Mouse (Mus musculus) kidney, adult 2 months (tissue): ENCODE measurements around the gene 6430550D23Rik.

Experiments used
- CTCF ChIP-seq: fragments of 200-500 bp; conservative IDR thresholded peaks from 2 replicates; pipeline ENCODE4 v1.5.1; 2011; ENCODE audit warnings: low read depth, mild to moderate bottlenecking, control low read depth, low read length, moderate library complexity, mixed read lengths; ENCODE audit not compliant: insufficient read depth, insufficient read length
- POLR2A ChIP-seq: fragments of 200-500 bp; IDR thresholded peaks from one replicate; pipeline ENCODE4 v1.6.1; 2011; ENCODE audit warnings: low read depth, low read length, control low read depth

GRCm38 (mm10) chr2:155979328-155979991 is 28.3 kb downstream of the 6430550D23Rik start:
- TF ChIP-seq CTCF, result no peak
- no peak for TF ChIP-seq POLR2A
